Mouse (Mus musculus) testis, postnatal 14 days (tissue): ENCODE measurements around the gene Tagap1.
A peak's percentile ranks its signal among the peaks of the same experiment; 100 is the strongest.
"Not testable (repeated sequence)": the region's sequence is repeated elsewhere in the genome, so short reads cannot be mapped to it uniquely, and the experiment has no call there.

ENCODE experiments used
- DNase-seq: peaks from one replicate; pipeline ENCODE4 v3.0.0; 2021; ENCODE audit warnings: low spot score

Gene Tagap1

DNA sequence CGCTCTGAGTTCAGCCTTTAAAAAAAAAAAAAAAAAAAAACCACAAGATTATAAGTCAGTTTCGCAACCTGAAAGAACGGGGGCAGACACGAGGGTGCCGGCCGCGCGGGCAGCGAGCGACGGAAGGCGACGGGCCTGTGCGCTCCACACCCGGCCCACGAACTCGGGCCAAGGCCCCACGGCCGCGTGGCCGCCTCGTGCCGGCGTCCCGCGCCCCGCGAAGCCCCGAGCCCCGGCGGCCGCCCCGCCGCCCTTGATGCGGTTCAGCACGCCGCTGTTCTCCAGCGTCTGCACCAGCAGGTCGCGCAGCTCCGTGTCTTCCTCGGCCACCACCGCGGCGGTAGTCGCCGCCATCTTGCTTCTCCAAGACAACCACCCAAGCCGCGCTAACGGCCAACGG lies at the start of gene Tagap1:
TSS of gene Tagap1 (minus strand) at position 381 of the 400 bp plus-strand sequence.
- DNase-seq: peak; percentile 64

DNA sequence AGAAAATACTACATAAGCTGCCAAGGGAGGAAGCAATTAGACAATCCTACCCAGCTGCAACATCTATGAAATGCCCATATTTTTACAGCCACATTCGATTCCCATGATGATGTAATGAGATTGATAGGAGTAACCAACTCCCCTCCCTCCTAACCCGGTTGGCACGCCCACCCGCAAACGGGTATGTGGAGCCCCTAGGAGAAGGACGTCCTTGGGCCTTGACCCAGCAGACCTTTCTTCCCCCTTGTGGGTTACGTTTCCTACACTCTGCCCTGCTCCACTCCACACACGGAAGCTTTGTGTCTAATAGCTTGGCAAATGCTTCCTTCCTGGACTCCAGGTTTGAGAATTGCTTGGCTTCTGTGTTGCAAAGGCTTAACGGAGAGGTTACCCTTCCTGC lies 48.9 kb upstream of the Tagap1 start:
- DNase-seq: not testable (repeated sequence)

DNA sequence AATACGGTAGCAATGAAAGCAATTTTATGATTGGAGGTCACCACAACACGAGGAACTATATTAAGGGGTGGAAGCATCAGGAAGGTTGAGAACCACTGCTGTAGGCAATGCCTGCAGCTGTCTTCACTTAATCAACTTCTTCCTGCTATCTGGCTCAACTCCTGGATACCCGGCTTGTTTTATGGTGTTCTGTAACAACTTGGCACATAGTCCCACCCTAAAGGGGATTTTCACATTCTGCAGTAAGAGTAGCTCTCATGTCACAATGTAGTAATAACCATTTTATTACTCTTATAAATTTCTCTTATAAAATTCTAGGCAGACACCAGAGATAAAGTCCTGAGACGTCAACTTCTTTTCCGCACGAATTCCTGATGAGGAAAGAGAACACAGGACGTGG lies 48.5 kb upstream of the Tagap1 start:
- not testable (repeated sequence) for DNase-seq

- not testable (repeated sequence) for DNase-seq
These were observed 47.9 kb upstream of the Tagap1 start for GRCm38 (mm10) chr17:7008885-7009284.

GRCm38 (mm10) chr17:7005646-7006045 lies 44.7 kb upstream of the Tagap1 start:
- not testable (repeated sequence) for DNase-seq

DNA sequence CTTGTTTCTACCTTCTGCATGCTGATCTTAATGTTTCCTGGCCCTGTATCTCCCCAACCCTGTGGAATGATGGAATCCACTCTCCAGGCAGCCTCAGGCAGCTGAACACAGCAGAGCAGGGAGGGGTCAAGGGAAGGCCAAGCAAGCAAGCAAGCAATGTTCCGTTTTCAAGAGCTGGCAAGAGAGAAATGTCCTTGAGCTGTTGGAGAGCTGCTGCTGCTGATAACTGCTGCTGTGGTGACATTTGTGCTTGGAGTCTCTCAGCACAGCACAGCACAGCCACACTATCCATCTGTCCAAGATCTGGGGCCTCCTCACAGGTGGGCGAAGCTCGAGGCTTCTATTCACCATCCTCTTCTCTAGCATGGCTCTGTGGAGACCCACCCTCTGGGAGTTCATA lies 42.4 kb upstream of the Tagap1 start:
- DNase-seq: not testable (repeated sequence)

- DNase-seq: not testable (repeated sequence)
These were observed 41.0 kb upstream of the Tagap1 start for GRCm38 (mm10) chr17:7001790-7002585.

DNA sequence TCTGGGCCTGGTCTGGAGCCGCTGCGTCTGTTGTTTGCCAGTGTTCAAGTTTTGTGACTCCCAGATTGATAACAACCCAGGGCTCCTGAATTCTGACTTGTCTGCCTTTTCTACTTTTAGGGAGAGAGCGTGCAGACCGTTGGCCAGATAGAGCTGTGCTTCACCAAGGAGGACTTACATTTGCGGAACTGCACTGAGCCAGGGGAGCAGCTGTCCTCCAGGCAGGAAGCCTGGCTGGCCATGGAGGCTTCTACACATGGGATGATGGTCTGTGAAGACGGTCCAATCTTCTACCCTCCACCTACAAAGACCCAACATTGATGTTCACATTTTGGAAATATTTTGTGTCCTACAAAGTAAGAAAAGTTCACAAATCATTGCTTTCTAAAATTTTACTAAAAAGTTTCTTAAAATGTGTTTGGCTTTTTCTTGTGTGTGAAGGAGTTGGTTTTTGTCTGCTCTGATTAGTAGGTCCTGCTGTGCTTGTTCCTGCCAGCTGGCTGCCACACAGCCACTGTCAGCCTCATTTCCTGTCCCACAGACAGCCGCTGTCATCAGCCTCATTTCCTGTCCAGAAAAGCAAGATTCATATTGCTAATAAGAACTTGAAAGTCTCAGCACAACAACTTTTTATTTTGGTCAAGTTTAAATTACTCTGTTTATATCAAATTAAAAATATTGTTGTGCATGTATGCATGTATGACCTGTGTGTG lies 37.0 kb upstream of the Tagap1 start:
- not testable (repeated sequence) for DNase-seq

DNA sequence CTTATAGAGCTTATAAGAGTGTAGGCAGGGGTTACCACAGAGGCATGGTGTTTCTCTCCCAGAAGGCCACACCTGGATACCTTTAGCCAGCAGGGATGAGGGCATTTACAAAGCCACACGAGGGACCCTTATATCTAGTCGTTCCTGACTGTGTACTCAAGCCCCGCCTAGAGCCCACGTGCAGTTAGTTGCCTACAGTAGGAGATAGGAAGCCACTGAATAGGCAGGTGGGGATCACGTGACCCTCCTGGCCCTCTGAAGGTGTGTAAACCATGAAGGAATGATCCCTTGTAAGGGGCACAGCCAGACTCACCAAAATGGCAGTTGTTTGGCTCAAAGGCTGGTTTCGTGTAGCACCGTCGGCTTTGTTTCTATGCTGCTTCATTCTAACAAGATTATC lies 35.9 kb upstream of the Tagap1 start:
- not testable (repeated sequence) for DNase-seq

- not testable (repeated sequence) for DNase-seq
These were observed 34.5 kb upstream of the Tagap1 start for GRCm38 (mm10) chr17:6995504-6995903.

- not testable (repeated sequence) for DNase-seq
These were observed 25.2 kb upstream of the Tagap1 start for GRCm38 (mm10) chr17:6986118-6986517.

DNA sequence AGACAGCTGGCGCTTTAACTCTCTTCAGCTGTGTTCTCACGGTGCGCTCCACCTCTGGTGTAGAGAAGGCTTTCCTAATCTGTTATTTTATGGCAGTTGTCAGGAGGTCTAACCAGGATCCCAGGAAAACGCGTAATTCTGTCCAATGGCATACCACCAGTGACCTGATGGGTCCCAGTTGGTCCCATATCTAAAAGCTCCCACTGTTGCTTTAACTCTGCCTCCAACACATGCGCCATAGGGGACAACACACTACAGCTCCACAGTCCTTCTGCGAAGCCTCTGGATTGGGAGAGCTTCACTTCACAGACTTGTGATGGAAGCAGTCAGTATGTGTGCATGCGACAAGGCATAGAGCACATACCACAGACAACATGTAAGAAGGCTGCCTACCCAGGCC lies 19.2 kb upstream of the Tagap1 start:
- not testable (repeated sequence) for DNase-seq

DNA sequence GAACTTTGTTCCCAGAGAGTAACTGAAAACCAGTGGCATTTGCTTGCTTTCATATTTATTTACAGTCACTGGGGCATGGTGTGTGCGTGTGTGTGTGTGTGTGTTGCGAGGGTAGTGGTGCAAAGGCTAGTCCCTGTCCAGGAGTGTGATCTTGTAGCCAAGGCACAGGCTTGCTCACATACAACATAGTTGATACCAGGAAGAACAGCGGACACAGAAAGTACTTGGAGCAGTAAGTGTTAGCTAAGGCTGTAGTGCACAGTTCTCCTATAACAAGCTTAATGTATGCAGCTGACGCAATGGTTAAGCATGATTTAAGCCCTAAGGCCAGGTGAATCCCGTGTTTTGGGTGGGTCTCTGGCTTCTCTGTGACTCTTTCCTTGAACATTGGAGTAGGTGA lies 18.4 kb upstream of the Tagap1 start:
- not testable (repeated sequence) for DNase-seq

- DNase-seq: peak; percentile 88
These were observed 17.6 kb upstream of the Tagap1 start, which contains the start of gene Gm49721 for GRCm38 (mm10) chr17:6978287-6979248. Gene Gm49721 (plus strand): TSS chr17:6978904.

GRCm38 (mm10) chr17:6974985-6975384 lies 14.0 kb upstream of the Tagap1 start:
- DNase-seq: not testable (repeated sequence)

DNA sequence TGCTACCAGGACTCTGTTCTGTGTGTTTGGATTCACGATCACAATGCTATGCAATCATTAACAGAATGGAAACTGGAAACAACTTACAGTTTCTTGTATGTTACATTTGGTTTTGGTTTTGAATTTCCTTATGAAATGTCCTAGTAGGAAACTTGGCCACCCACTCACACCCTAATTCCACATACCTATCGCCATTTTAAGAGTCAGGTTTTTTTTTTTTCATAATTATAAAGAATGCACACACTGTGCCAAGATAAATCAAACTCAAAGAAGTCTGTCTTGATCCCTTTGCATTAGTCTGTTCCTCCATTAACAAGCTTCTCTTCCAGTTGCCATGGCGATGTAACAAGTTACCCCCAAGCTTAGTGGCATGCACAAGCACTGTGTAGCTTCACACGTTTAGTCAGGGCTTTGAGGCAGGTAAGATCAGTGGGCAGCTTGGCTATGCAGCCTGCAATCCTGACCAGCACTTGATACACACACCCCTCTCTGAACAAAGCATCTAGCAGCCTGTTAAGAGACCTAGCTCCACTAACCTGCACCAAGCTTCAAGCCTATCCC lies 12.0 kb upstream of the Tagap1 start:
- DNase-seq: not testable (repeated sequence)

DNA sequence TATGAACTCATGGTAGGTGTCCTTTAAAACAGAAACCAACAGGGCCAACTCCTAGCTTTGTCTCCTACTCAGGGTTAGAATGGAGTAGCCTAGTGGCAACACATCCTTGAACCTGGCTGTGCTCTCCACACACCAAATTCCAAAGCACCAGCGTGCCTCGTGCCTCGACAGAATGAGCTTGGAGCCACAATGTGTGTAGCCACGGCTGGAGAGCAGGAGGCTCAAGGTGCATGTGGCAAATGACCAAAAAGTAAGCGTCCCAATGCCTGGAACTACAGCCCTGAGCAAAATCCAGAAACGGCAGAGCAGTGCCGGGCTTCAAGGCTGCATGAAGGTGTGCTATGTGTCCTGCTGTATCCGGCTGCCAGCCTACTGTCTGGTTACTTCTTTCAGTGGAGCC lies 10.3 kb upstream of the Tagap1 start:
- not testable (repeated sequence) for DNase-seq

- DNase-seq: not testable (repeated sequence)
These were observed 9.4 kb upstream of the Tagap1 start, which contains the start of gene Rnaset2b for GRCm38 (mm10) chr17:6970334-6970733. Gene Rnaset2b (plus strand): TSS chr17:6970634.

GRCm38 (mm10) chr17:6967673-6968072 lies 6.7 kb upstream of the Tagap1 start:
- DNase-seq: not testable (repeated sequence)

DNA sequence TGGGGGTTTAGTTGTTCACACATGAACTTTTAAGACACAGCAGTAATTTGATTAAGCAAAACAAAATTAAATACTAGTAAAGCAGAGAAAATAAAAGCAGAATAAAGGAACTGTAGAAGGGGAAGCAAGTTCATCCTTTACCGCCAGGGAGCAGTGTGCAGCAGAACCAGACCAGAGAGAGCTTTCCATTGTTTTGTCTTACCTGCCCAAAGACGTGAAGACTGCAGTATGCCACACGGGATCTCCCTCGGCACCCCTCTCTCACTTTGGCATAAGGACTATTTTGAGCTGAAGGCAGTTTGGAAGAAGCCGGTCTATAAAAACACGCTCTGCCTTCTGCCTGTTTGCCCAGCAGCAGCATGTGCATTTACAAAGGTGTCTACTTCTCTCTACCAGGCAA lies 4.4 kb upstream of the Tagap1 start:
- DNase-seq: not testable (repeated sequence)

- DNase-seq: not testable (repeated sequence)
These were observed 2.0 kb upstream of the Tagap1 start for GRCm38 (mm10) chr17:6962936-6963335.
